Mouse (Mus musculus): ENCODE results near the gene Noct. TPM values are rescaled to one million over a fixed set of nuclear protein-coding genes. Genes with fewer than 3 reads are reported as not detected.
"Not testable (repeated sequence)": the region's sequence is repeated elsewhere in the genome, so short reads cannot be mapped to it uniquely, and the experiment has no call there.

Gene Noct
- total RNA-seq, 2 experiments from 2014 or later, result 49.9 to 69.2 TPM

DNA sequence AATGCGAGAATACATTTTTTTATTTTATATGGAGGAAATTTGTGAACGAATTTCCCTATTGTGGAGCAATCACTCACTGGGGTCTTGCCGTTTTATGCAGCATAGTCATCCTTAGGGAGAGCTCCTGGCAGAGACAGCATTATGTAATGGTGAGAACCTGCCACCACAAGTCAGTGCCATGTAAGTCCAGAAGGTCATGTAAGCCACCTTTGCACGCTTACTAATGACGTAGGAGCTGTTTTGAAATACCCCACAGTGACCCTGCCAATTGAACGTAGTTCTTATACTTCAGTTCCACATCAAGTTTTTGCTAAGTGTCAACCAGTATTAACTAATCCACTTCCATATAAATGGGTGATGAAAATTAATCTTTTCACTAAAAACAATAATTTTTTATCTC is 20.3 kb upstream of the Noct start:
- ATAC-seq (replicated peaks; ENCODE audit: low FRiP score, poor library complexity, severe bottlenecking), result no peak

DNA sequence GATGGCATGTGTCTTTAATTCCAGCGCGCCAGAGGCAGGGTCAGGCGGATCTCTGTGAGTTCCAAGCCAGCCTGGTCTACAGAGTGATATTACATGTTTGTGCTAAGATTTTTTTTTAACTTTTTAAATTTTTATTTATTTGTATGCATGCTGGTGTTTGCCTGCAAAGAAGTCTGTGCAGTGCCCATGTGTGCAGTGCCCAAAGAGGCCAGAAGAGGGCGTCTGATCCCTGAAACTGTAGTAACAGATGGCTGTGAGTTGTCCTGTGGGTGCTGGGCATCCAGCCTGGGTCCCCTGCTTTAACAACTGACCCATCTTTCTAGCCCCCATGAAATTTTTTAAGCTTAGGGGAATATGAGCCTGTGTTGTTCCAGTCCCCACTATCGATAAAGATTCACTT is 19.8 kb upstream of the Noct start:
- ATAC-seq (replicated peaks; ENCODE audit: low FRiP score, poor library complexity, severe bottlenecking), result no peak

DNA sequence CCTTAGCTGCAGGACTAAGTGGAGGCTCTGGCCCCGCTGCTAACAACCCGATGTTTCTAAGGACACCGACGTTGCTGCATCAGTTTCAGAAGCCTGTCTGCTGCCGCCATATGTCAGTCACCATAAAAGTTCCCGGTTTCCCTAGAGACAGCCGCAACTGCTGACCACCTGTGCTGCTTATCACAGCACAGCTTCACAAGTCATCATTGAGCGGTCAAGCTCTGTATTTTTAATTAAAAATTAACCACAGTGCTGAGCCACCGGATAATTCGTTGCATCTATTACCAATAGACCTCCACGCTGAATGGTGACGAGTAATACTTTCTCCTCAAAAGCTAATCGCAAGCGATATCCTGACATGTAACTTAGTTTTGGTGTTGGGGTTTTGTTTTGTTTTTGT is 19.4 kb upstream of the Noct start:
- no peak for ATAC-seq (replicated peaks; ENCODE audit: low FRiP score, poor library complexity, severe bottlenecking)

DNA sequence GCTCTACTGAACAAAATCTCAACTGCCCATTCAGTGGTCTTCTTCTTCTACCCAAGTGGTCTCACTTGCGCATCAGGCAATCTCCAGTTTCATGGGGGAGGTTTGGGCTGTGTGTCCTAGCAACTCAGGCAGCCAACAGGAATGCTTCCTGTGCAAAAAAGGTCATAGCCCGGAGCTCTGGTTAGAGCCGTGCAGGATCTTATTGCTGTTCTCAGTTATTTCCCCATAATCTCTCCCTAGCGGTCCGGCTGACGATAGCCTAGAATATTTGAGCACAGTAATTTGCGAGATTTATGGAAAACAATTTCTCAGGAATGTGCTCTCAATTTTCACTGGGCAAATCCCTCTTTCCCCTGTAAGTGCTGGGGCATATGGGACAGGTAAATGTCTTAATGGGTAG is 17.7 kb upstream of the Noct start:
- ATAC-seq (replicated peaks; ENCODE audit: low FRiP score, poor library complexity, severe bottlenecking), result no peak

DNA sequence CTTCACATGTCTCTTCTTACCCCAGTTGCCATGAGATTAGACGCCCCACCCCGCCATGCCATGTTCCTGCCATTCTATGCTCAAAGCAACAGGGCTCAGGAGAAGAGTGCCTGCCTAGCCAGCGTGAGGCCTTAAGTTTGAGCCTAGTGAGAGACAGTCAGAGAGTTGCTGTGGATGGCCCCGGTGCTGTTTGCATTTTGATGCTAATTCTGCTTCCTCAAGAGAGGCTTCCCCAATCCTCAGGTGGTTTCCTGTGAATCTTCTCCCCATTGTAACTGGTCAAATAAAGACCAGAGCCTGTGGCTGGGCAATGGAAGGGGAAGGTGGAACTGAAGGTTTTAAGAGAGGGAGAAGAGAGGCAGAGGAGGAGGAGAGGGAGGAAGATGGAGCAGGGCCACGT is 15.6 kb upstream of the Noct start:
- ATAC-seq (replicated peaks; ENCODE audit: low FRiP score, poor library complexity, severe bottlenecking), result no peak

DNA sequence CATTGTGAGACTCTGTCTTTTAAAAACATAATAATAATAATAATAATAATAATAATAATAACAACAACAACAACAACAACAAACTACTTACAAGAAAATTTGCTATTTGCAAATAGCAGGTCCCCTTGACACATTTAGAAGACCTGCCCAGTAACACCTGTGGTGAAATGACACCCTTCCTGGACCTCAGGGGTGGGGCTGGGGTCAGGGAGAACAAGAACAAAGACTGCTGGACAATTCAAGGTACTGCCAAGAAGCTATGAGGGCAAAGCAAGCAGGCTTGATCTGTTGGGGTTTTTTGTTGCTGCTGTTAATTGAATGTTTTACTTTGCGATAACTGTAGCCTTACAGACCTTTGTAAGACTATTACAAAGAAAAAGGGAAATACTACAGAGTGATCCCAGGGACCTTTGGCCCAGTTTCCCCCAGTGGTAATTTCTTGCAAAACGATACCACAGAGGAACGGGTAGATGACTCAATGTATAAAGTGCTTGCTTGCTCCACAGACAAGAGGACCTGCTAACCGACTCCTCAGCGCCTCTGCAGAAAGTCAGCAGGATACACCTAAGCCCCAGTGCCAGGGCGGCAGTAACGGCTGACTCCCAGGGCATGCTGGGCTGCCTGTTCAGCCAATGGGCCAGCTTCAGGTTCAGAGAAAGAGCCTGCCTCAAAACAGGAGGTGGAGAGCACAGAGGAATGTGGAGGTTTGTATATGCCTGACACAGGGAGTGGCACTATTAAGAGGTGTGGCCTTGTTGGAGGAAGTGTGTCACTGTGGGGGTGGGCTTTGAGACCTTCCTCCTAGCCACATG is 14.5 kb upstream of the Noct start:
- no peak for ATAC-seq (replicated peaks; ENCODE audit: low FRiP score, poor library complexity, severe bottlenecking)

DNA sequence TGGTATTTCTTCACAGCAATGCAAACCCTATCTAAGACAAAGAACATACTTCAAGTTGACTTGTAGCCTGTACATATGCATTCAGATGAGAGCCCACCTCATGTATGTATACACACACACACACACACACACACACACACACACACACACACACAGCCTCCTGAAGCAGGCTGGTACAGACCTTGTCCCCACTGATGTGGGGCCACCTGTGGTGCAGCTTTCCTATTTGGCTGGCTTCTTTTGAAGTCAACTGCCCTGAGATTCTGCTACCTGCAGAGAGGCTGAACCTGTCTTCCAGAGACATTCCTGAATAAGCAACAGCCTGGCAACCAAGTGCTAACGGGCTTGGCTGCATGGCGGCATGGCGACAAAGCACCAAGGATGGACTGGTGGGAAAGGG is 13.8 kb upstream of the Noct start:
- no peak for ATAC-seq (replicated peaks; ENCODE audit: low FRiP score, poor library complexity, severe bottlenecking)

DNA sequence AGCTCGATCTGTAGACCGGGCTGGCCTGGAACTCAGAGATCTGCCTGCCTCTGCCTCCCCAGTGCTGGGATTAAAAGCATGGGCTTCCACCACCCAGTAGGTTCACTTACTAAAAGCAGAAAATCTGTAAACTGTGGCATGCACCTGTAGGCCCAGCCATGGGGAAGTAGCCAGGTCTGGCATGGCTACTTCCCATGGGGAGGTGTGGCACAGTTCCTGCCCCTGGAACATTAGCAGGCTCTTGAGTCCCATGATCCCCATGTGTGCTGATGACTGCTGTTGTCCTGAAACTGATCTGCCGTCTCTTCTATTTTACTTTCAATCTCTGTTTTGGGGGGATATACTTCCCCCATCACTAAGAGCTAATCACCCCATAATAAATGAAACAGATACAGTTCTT is 11.1 kb upstream of the Noct start:
- no peak for ATAC-seq (replicated peaks; ENCODE audit: low FRiP score, poor library complexity, severe bottlenecking)

DNA sequence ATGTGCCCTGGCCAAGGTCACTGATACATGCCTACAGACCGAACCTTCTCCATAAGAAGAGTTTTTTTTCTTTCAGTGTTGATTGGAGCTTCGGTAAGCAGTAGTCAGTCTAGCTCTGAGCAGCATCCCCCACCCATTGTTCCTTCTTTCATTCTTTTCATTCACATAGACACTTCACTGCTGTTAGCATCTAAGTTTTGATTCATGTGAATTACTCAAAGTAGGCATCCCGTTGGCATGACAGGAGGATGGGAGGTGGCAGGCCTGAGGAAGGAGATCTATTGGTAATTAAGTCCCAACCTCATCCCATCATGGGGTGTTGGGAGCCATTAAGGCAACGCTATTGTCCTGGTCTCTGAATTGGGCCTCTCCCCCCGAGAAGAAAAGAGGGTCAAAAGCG is 8.6 kb upstream of the Noct start:
- no peak for ATAC-seq (replicated peaks; ENCODE audit: low FRiP score, poor library complexity, severe bottlenecking)

DNA sequence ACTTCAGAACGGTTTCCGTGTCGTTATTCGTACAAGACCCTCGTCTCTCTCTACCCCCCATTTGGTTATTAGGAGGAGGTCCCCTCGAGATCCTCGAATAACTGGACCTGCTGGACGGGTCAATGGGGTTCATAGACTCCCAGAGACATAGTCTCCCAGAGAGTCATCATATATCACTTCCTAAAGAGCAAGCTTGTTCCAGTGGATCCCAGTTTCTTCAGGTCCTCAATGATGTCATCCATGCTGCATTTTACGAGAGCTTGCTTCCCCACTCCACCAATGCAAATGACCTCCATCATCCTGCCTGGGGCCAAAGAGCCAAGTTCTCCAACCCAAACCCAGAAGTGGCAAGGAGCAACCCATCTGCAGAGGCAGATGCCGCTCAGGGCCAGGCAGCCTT is 7.9 kb upstream of the Noct start:
- ATAC-seq (replicated peaks; ENCODE audit: low FRiP score, poor library complexity, severe bottlenecking), result not testable (repeated sequence)

DNA sequence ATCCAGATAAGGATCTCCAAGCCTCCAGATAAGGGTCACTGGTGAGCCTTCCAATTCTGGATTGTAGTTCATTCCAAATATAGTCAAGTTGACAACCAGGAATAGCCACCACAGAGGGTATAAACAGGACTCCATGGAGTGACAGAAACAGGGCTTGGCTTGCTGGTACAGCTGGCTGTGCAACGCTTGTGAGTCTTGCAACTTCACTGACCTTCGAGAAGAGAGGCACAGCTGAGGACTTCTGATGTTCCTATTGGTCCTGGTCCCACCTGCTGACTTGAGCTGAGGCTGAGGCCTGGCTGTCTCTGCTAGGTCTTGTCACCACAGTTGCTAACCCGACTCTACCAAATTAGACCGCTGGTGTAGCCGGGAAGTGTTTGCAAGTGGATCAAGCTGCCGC is 5.9 kb upstream of the Noct start:
- not testable (repeated sequence) for ATAC-seq (replicated peaks; ENCODE audit: low FRiP score, poor library complexity, severe bottlenecking)

DNA sequence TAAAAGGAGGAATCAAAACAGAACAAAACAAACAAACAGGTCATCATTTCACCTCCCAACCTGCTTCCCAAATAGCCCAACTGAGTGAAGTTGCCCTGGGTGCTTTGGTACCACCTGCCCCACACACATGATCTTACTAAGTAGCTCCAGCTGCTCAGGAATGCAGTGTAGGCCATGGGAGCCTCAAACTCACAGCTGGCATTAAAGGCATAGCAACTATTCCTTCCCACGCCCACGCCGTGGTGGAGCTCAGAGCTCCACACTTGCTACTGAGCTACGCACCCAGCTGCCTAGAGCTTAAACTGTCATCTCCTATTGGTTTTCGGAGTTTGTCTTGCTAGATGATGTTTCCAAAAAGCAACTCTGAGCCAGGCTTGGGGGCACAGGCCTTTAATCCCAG is 5.0 kb upstream of the Noct start:
- no peak for ATAC-seq (replicated peaks; ENCODE audit: low FRiP score, poor library complexity, severe bottlenecking)

DNA sequence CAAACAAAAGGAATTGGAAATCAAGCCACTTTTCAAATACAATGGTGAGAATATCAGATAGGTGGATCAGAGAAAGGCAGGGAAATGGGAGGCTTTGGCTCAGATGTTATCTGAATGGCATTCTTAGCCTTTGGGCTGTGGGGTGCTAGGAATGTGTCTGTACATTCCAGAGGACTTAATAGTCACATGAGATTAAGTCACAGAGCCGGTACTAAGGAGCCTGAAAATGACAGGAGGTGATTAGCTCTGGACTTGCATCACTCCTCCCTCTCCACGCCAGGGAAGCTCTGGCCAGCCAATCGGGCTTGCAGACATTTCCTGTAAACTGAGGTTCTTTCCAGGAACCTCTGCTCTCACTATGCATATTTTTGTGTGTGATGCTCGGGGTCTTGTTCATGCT is 3.4 kb upstream of the Noct start:
- no peak for ATAC-seq (replicated peaks; ENCODE audit: low FRiP score, poor library complexity, severe bottlenecking)

DNA sequence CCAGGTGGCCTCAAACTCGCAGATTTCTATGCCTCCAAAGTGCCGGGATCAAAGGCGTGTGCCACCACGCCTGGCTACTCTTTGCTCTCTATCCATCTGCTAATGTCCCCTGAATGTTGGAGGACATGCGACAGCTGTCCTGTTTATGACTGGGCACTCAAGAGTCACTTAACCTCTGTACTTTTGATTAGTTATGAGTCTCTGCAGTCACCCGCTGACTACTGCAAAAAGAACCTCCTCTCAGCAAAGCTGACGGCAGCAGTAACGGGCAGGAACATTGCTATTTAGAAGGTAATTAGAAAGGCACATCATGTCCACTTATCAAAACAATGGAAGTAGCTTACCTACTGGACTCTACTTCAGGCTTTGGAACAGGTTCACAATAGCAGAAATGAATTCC is 2.4 kb upstream of the Noct start:
- no peak for ATAC-seq (replicated peaks; ENCODE audit: low FRiP score, poor library complexity, severe bottlenecking)

DNA sequence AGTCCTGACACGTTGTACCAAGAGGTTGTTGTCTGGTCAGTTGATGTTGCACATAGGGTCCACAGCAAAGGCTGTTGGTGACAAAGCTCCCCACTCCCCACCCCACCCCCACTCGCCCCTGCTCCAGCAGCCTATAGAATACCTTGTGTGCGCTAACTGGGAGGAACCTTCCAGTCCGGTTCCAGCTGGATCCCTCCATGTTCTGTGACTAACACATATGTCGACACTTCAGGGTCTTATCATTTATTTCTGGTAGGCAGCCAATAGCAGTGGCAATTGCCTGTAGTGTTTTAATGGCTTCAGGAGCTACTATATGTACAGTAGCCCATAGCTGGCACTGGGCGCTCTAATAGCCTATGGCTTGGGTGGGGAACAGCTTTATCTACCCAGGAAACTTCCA is 1.9 kb upstream of the Noct start:
- ATAC-seq (replicated peaks; ENCODE audit: low FRiP score, poor library complexity, severe bottlenecking), result no peak

DNA sequence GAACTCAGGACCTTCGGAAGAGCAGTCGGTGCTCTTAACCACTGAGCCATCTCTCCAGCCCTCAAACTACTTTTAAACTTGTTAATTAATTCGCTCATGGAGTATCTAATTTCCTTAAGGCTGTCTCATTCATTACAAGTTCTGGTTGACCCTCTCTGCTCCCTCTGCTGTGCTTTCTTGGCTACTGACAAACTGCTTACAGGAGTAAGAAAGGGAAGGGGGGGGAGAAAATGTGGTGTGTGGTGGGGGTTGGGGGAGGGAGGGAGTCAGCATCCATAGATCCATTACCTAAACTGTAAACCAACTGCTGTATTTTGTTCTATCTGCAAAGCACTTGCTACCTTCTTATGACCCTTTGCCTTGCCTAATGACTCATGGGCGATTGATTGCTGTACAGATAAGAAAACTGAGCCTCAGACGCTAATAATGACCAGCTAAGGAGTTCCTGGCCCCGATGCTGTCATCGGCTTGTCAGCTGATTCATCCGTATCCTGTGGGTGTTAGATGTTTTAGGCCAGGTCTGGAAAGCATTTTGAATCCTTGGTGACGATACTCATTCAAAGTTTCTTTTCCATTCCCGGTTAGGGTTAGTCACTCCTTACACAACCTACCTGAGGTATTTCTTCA is 1.3 kb upstream of the Noct start:
- no peak for ATAC-seq (replicated peaks; ENCODE audit: low FRiP score, poor library complexity, severe bottlenecking)

DNA sequence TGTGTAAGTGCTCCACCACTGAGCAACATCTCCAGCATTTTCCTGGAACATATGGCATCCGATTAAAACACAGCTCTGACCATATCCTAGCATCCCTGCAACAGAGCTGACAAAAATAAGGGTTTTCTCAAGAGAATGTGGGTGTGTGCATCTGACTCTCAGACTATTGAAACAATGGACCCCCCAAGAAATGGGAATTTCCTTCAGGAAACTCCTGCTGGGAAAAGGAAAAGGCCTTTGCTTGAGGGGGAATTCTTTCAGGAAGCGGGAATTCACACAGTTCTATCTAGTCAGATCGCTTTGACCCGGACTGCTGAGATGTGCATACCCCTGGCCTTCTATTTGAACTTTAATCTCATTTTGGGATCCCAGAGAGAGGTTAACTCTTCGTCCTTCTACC is 691 bp upstream of the Noct start:
- ATAC-seq (replicated peaks; ENCODE audit: low FRiP score, poor library complexity, severe bottlenecking), result no peak

DNA sequence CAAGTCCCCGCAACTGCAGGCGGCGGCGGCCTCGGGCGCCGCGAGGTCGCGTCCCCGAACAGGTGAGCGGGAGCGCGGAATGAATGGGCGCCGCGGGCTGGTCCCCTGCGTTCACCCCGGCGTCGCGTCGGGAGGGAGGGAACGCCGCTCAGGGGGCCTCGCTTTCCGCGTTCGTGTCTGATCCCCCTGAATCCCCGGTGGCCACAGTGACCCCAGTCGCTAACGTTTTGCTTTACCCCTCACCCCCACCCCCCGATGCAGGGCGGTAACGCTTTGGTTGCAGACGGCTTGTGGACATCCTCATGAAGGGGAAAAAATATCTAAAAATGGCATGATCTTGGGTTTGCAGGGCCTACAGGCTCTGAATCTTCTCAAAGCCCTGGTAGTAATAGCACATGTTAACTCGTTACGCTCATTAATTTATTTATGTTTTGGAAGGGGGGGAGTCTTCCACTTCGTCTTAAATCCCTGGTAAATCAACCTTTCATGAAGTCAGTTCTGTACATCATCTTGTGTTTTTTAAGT is 1.0 kb downstream of the Noct start:
- no peak for ATAC-seq (replicated peaks; ENCODE audit: low FRiP score, poor library complexity, severe bottlenecking)

DNA sequence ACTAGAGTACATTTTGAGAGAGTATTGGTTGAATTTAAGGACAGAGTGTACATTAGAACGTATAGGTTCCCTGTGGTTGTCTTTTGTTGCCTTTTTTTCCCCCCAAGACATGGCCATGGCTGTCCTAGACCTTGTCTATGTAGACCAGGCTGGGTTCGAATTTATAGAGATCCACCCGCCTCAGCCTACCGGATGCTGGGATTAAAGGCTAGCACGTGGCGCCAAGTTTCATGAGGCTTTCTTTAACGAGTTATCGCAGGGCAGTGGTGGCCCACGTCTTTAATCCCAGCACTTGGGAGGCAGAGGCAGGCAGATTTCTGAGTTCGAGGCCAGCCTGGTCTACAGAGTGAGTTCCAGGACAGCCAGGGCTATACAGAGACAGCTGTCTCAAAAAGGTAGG is 1.7 kb downstream of the Noct start:
- ATAC-seq (replicated peaks; ENCODE audit: low FRiP score, poor library complexity, severe bottlenecking), result no peak

DNA sequence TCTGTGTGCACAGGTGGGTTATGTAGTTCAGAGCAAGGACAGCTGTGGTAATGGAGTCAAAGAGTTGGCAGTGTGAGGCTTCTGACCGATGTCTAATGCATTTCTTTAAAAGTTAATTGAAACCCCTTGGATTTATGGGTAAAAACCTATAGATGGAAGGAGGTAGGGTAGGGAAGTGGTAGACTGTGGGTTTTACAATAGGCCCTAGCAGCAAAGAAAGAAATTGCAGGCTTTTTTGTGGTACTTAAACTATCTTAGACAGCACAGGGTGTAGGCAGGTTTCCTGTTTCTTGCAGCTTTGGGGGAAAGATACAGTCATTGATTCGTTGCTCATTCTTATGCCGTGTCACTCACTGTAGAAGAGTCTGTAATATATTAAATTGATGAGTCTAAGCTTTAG is 2.4 kb downstream of the Noct start:
- ATAC-seq (replicated peaks; ENCODE audit: low FRiP score, poor library complexity, severe bottlenecking), result no peak

DNA sequence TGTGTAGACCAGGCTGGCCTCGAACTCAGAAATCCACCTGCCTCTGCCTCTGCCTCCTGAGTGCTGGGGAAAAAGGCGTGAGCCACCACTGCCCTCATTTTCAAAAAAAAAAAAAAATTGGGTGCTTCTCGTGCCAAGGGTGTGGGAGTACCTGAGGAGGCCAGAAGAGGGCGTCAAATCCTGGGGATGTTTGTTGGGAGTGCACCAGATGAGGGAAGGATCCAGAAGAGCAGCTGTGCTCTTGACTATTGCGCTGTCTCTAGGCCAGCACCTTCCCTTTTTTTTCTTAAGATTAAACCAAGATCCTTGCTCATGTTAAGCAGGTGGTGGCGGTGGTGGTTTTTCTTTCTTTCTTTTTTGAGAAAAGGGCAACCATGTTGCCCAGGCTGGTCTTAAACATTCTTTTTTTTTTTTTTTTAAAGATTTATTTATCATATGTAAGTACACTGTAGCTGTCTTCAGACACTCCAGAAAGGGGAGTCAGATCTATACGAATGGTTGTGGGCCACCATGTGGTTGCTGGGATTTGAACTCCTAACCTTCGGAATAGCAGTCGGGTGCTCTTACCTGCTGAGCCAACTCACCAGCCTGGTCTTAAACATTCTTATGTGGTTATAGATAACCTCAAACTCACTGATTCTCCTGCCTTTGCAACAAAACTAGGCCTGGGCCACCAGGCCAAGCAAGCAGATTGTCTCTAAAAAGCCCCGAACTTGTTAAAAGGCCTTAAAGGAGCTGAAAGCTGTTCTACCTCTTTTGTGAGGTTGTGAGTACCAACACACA is 4.0 kb downstream of the Noct start:
- peak; percentile 22 for ATAC-seq (replicated peaks; ENCODE audit: low FRiP score, poor library complexity, severe bottlenecking)

Data from erythroid progenitor cell, adult 5-6 weeks (primary cell).